Mouse (Mus musculus) neural tube, embryonic 13.5 days (tissue): ENCODE data around the gene Col4a1. TPM values are rescaled to one million over a fixed set of nuclear protein-coding genes. Genes with fewer than 3 reads are reported as not detected.

ENCODE experiments used
- ATAC-seq: fragments of 200-750 bp; cut with Nextera tagmentation; 2 replicates; pipeline ENCODE4 v1.8.0; 2017; ENCODE audit warnings: low read depth, mild to moderate bottlenecking, moderate TSS enrichment, moderate library complexity
- H3K27ac ChIP-seq: fragments of 300-500 bp; sonication (generic); replicated peaks from 2 replicates; pipeline ENCODE4 v1.5.1; 2015; ENCODE audit warnings: moderate library complexity, mild to moderate bottlenecking, inconsistent platforms
- H3K27me3 ChIP-seq: fragments of 300-500 bp; sonication (generic); 2 replicates; pipeline ENCODE4 v1.6.1; 2015; ENCODE audit warnings: mild to moderate bottlenecking, inconsistent platforms
- H3K36me3 ChIP-seq: fragments of 300-500 bp; sonication (generic); 2 replicates; pipeline ENCODE4 v1.6.1; 2015; ENCODE audit warnings: mild to moderate bottlenecking, inconsistent platforms
- H3K4me1 ChIP-seq: fragments of 300-500 bp; sonication (generic); replicated peaks from 2 replicates; pipeline ENCODE4 v1.6.1; 2015; ENCODE audit warnings: inconsistent platforms
- H3K4me2 ChIP-seq: fragments of 300-500 bp; sonication (generic); 2 replicates; pipeline ENCODE4 v1.6.1; 2015; ENCODE audit warnings: inconsistent platforms, mild to moderate bottlenecking, moderate library complexity
- H3K4me3 ChIP-seq: fragments of 300-500 bp; sonication (generic); 2 replicates; pipeline ENCODE4 v1.5.1; 2015; ENCODE audit warnings: mild to moderate bottlenecking, inconsistent platforms
- H3K9ac ChIP-seq: fragments of 300-500 bp; sonication (generic); 2 replicates; pipeline ENCODE4 v1.6.1; 2015; ENCODE audit warnings: moderate library complexity, mild to moderate bottlenecking, inconsistent platforms
- H3K9me3 ChIP-seq: fragments of 300-500 bp; sonication (generic); 2 replicates; pipeline ENCODE4 v1.6.1; 2016; ENCODE audit warnings: inconsistent platforms
- WGBS: fragments of 180-500 bp; shearing (Covaris S2); methylation state at CpG from one replicate; pipeline ENCODE4 v1.1.7; 2015; 5-methylcytosine and 5-hydroxymethylcytosine counted together
- polyA plus RNA-seq: library from polyadenylated mRNA; unstranded; fragments of >200 nt; fragmentation: Nextera tagmentation; extraction: Ambion mirVana; gene quantifications from 2 replicates; pipeline ENCODE4 v1.2.1, GENCODE M21; 2015

Col4a1 gene
- 101 and 108 TPM in 2 replicates for polyA plus RNA-seq

- Histone ChIP-seq H3K27me3 (peaks cover 83% of the 10 kb centered on the region), H3K9ac (peak within 1 kb of the TSS; percentile 84), H3K36me3 (no peaks in the 10 kb centered on the region), H3K4me2 (peak within 1 kb of the TSS; percentile 80), H3K9me3 (no peaks in the 10 kb centered on the region), H3K4me3 (peak within 1 kb of the TSS; percentile 57), H3K4me1 (peaks cover 43% of the 10 kb centered on the region), H3K27ac (peak within 1 kb of the TSS; percentile 78)
- under 1% methylated on average over 86 of the region's 87 CpGs for WGBS
- ATAC-seq = peak; percentile 68
These were observed at the start of gene Col4a1, which contains the start of gene Col4a2 for GRCm38 (mm10) chr8:11312349-11313175. TSS of gene Col4a1 (minus strand) at chr8:11312826. TSS of gene Col4a2 (plus strand) at chr8:11312805.

DNA sequence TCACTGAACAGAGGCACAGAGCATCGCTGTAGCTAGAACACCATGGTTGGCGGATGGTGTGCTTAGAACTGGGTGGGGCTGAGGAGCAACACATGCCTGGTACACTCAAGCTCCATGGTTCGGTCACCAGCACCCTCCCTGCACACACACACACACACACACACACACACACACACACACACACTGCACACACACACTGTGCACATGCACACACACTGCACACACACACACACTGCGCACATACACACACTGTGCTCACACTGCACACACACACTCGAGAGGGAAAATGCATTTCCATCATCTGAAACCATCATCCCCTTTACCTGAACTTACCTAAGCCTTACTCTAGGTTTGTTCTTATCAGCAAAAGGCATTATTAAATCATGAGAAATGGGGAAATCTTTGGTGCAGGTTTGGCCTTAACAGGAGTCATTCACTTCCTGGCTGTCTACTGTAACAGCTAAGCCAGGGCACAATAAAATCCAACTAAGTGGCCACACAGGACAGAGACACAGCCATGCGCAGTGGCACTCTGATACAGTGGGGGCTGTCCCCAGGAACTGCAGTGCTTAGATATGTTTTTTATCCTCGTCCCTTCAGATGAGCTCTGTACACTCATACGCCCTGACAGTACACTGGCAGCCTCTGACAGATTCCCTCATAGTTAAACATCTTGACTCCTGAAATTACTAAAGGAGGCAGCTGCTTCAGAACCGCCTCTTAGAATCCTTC is 49.1 kb upstream of the Col4a1 start:
- Histone ChIP-seq H3K27ac (peak overlapping the region; percentile 46), H3K9ac (no peak overlapping the region), H3K4me2 (no peak overlapping the region), H3K9me3 (no peaks in the 10 kb centered on the region), H3K27me3 (no peaks in the 10 kb centered on the region), H3K36me3 (no peaks in the 10 kb centered on the region), H3K4me1 (peaks cover 47% of the 10 kb centered on the region), H3K4me3 (no peak overlapping the region)
- WGBS = 62% methylated on average over 9 of the region's 9 CpGs
- peak; percentile 19; the same call in 1 of the 2 replicates for ATAC-seq

GRCm38 (mm10) chr8:11359846-11360245 is 47.2 kb upstream of the Col4a1 start:
- Histone ChIP-seq H3K4me1 (peaks cover 47% of the 10 kb centered on the region), H3K36me3 (no peaks in the 10 kb centered on the region), H3K4me2 (no peak overlapping the region), H3K9ac (no peak overlapping the region), H3K9me3 (no peaks in the 10 kb centered on the region), H3K27ac (no peak overlapping the region), H3K27me3 (no peaks in the 10 kb centered on the region), H3K4me3 (no peak overlapping the region)
- 84% methylated on average over 5 of the region's 5 CpGs for WGBS
- no peak for ATAC-seq

DNA sequence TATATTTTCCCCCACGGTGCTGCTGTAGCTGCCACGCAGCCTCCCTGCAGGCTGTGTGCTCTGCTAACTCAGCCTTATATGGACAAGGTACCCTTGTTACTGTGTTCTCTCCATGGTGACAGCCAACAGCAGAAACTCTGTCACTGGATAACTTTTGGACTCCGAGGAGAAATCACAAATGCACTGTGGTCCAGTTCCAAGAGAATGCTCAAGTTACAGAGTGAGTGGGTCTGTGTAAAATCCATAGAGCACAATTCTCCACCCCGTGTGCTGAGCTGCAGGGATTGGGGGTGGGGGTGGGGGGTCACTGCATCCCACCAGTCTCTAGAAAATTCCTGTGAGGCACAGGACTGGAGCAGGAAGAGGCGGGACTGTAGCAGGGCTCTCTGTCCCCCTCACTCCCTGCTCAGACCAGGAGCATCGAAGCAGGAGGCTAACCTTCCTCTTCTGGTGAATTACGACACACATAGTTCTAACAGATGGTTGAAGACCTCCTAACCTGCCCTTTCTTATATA is 45.4 kb upstream of the Col4a1 start:
- Histone ChIP-seq H3K4me2 (no peak overlapping the region), H3K36me3 (no peaks in the 10 kb centered on the region), H3K27me3 (no peaks in the 10 kb centered on the region), H3K4me3 (no peak overlapping the region), H3K9me3 (no peaks in the 10 kb centered on the region), H3K4me1 (peaks cover 40% of the 10 kb centered on the region), H3K9ac (no peak overlapping the region), H3K27ac (peak overlapping the region; percentile 52)
- WGBS = 47% methylated on average over 7 of the region's 7 CpGs
- no peak for ATAC-seq

- Histone ChIP-seq H3K9ac (no peak overlapping the region), H3K4me1 (peaks cover 28% of the 10 kb centered on the region), H3K27ac (no peak overlapping the region), H3K27me3 (no peaks in the 10 kb centered on the region), H3K4me2 (no peak overlapping the region), H3K4me3 (no peak overlapping the region), H3K9me3 (no peaks in the 10 kb centered on the region), H3K36me3 (no peaks in the 10 kb centered on the region)
- 85% methylated on average over 8 of the region's 8 CpGs for WGBS
- no peak for ATAC-seq
These were observed 44.1 kb upstream of the Col4a1 start for GRCm38 (mm10) chr8:11356776-11357175.

- Histone ChIP-seq H3K4me1 (peaks cover 21% of the 10 kb centered on the region), H3K9ac (no peak overlapping the region), H3K27me3 (no peaks in the 10 kb centered on the region), H3K36me3 (no peaks in the 10 kb centered on the region), H3K27ac (no peak overlapping the region), H3K4me2 (no peak overlapping the region), H3K9me3 (no peaks in the 10 kb centered on the region), H3K4me3 (no peak overlapping the region)
- WGBS = 91% methylated on average over 3 of the region's 3 CpGs
- no peak for ATAC-seq
These were observed 43.3 kb upstream of the Col4a1 start for GRCm38 (mm10) chr8:11355900-11356299.

- Histone ChIP-seq H3K27me3 (no peaks in the 10 kb centered on the region), H3K9me3 (no peaks in the 10 kb centered on the region), H3K4me2 (no peak overlapping the region), H3K4me3 (no peak overlapping the region), H3K9ac (no peak overlapping the region), H3K4me1 (peaks cover 18% of the 10 kb centered on the region), H3K27ac (no peak overlapping the region), H3K36me3 (no peaks in the 10 kb centered on the region)
- no peak for ATAC-seq
- 93% methylated on average over 8 of the region's 8 CpGs for WGBS
These were observed 42.3 kb upstream of the Col4a1 start for GRCm38 (mm10) chr8:11354800-11355451.

- 73% methylated on average over 11 of the region's 11 CpGs for WGBS
- no peak overlapping the region for H3K27ac ChIP-seq
- H3K4me2 ChIP-seq = no peak overlapping the region
- H3K27me3 ChIP-seq = no peaks in the 10 kb centered on the region
- ATAC-seq = no peak
- no peaks in the 10 kb centered on the region for H3K9me3 ChIP-seq
- H3K4me1 ChIP-seq = peaks cover 7% of the 10 kb centered on the region; the same call in 1 of the 2 replicates
- H3K9ac ChIP-seq = no peak overlapping the region
- H3K36me3 ChIP-seq = no peaks in the 10 kb centered on the region
- no peak overlapping the region for H3K4me3 ChIP-seq
These were observed 39.9 kb upstream of the Col4a1 start for GRCm38 (mm10) chr8:11352514-11352913.

DNA sequence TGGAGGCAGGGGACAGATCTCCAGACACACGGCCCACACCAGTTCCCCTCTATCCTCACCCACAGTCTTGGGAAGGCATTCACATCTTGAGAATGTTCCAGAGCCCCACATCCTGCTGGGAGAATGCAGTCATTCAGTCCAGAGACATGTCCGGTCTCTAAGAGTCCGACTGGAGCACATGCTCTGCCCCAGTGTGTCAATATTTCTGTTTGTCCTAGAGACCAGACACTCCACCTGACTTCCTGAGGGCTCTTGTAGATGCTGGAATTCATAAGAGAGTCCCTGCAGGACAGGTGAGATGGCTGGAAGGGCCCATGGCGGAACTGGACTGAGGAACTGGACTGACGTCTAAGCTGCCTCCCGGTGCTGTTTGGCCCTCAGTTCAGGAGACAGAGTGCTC is 38.7 kb upstream of the Col4a1 start:
- H3K4me1 ChIP-seq = no peaks in the 10 kb centered on the region
- WGBS = 85% methylated on average over 6 of the region's 6 CpGs

GRCm38 (mm10) chr8:11348622-11349021 is 36.0 kb upstream of the Col4a1 start:
- Histone ChIP-seq H3K4me2 (no peak overlapping the region), H3K36me3 (no peaks in the 10 kb centered on the region), H3K9me3 (no peaks in the 10 kb centered on the region), H3K9ac (no peak overlapping the region), H3K27me3 (no peaks in the 10 kb centered on the region), H3K4me1 (peaks cover 5% of the 10 kb centered on the region; the same call in 1 of the 2 replicates), H3K4me3 (no peak overlapping the region), H3K27ac (no peak overlapping the region)
- ATAC-seq = no peak
- 85% methylated on average over 11 of the region's 11 CpGs for WGBS

More for the DNA sequence above, 38.7 kb upstream of the Col4a1 start:
- H3K9ac ChIP-seq = no peak overlapping the region
- H3K9me3 ChIP-seq = no peaks in the 10 kb centered on the region
- H3K27me3 ChIP-seq = no peaks in the 10 kb centered on the region
- no peak overlapping the region for H3K4me2 ChIP-seq
- H3K27ac ChIP-seq = no peak overlapping the region
- no peak overlapping the region for H3K4me3 ChIP-seq
- no peak for ATAC-seq
- H3K36me3 ChIP-seq = no peaks in the 10 kb centered on the region

GRCm38 (mm10) chr8:11347699-11348098 is 35.1 kb upstream of the Col4a1 start:
- 85% methylated on average over 9 of the region's 9 CpGs for WGBS
- Histone ChIP-seq H3K27ac (no peak overlapping the region), H3K4me2 (no peak overlapping the region), H3K9me3 (no peaks in the 10 kb centered on the region), H3K9ac (no peak overlapping the region), H3K4me3 (no peak overlapping the region), H3K4me1 (peaks cover 10% of the 10 kb centered on the region; the same call in 1 of the 2 replicates), H3K36me3 (no peaks in the 10 kb centered on the region), H3K27me3 (no peaks in the 10 kb centered on the region)
- no peak for ATAC-seq

DNA sequence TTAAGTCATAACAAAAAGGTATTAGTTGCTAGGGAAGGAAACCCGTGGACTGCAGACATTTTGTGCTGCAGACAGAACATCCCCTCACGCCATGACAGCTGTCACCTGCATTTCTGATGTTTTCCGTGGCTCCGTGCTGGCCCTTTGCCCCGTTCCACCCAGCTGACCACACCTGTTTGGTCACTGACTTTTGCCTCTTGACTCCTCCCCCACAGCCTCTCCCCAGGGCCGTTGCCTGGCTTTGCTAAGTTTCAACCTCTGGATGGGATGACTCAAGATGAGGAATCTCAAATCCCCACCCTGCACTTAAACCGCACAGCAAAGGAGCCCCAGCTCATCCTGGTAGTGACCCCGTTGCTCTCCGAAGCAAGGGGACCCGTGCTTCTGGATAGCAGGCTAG is 33.6 kb upstream of the Col4a1 start:
- WGBS = 88% methylated on average over 10 of the region's 10 CpGs
- ATAC-seq = no peak

More for the DNA sequence above, 33.6 kb upstream of the Col4a1 start:
- no peak overlapping the region for H3K27ac ChIP-seq
- no peaks in the 10 kb centered on the region for H3K27me3 ChIP-seq
- H3K4me2 ChIP-seq = no peak overlapping the region
- peaks cover 10% of the 10 kb centered on the region; the same call in 1 of the 2 replicates for H3K4me1 ChIP-seq
- no peaks in the 10 kb centered on the region for H3K36me3 ChIP-seq
- no peak overlapping the region for H3K9ac ChIP-seq
- H3K4me3 ChIP-seq = no peak overlapping the region
- H3K9me3 ChIP-seq = no peaks in the 10 kb centered on the region
